Mouse (Mus musculus) cerebellum, adult 18-20 months (tissue): ENCODE results near the gene Agr2.
A peak's percentile ranks its signal among the peaks of the same experiment; 100 is the strongest.

Experiments
- DNase-seq, 2 experiments: peaks; one replicate each; pipeline ENCODE4 v3.0.0; 2021

The Agr2 gene

DNA sequence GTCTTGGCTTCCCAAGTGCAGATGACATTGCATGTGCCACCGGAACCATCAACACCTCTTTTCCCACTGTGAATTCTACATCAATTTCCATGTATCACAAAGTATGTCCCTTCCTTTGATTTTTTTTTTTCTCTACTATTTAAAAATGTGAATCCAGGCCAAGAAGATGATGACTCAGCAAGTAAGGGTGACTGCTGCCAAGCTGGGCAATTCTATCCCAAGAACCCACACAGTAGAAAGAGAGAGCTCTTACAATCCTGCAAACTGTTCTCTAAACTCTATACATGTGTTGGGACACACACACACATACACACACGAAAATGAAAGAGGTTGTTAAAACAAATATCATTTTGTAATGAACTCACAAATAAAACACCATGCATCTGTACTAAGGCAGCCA is 34.5 kb downstream of the Agr2 start:
- no peak for DNase-seq

DNA sequence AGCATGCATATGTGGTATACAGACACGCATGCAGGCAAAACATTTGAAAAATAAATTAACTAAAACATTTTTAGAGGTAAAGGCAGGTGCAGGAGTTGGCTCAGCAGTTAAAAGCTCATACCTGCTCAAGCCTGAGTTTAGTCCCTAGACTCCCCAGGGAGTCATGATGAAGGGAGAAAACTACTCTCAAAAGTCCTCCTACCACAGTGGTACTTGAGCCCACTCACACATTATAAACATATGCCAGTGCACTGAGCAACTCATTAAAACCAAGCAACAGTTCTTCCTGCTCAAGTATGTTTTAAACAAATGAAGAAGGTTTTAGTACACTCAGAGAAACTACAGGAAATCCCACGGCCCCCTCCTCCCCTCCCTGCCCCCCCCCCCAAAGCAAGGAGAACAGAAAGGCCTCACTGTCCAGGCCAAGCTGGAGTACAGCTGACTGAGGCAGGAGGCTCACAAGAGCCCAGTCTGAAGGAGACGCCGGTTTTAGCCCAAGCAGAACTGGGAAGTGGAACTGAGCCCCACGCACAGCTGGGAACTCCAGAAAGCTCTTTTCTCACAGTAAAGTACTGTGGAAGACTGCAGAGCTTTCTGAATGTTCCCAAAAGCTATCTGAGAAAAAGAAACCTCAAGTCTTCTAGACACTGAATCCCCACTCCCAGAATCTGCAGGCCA is 36.4 kb downstream of the Agr2 start:
- DNase-seq, result no peak

DNA sequence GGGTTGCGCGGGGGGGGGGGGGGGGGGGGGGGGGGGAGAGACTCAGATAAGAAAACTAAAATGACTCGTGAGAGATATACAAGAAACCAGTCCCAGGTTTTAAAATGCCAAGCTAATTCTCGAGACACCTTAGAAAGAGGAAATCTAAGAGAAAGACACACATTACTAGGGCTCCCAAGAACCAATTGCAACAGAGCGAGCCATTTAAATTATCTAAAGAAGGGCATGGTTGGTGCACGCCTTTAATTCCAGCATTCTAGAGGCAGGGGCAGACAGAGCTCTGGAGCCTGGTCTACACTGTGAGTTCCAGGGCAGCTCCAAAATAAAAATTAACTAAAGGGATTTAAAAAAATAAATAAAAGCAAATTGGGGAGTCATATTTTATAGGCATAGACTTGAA is 37.0 kb downstream of the Agr2 start:
- no peak for DNase-seq

DNA sequence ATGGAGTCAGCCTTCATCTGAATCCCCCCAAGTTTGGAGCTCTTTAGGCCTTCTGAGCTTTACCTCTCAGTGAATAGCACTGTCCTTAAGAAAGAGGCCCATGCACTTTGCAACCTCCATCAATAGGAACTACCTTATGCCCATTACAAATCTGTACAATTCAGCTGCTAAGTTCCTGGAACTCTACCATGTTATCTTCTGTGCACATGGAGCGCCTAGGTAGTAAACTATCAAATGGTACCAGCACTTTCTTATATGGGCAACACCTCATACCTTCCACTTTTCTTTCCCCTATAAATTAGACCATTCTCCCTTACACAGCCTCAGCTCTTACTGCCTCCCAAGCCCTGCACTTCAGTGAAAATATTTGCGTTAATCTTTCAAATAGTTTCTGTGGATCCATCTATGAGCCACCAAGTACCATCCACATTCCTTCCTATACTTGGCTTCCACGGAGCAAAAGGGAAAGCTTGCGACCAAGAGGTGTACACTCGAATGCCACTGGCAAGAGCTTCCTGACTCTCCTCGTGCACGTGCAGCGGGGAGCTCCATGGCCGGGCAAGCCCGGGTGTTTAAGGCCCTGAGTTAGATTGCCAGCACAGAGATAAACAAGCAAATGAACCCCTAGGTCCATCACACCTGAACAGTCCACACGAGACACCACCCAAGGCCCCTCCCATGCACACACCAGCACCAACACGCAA is 38.1 kb downstream of the Agr2 start:
- no peak for DNase-seq

DNA sequence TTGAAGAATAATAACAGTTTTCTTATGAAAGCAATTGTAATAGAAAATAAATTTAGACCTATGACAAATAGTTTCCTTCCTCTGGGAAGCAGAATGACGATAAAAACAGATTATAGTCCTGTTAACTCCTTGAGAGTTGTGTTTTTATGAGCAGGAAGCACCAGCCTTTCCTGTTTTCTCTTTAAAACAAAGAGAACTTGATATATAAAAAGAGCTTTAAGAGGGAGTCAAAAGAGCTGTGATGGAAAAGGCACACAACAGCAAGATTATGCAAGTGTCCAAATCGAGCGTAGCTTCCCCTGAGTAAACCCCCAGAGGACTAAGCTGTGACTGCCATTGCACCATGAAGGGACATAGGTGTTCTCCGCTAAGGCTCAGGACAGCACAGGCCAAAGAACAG is 39.7 kb downstream of the Agr2 start:
- no peak for DNase-seq

DNA sequence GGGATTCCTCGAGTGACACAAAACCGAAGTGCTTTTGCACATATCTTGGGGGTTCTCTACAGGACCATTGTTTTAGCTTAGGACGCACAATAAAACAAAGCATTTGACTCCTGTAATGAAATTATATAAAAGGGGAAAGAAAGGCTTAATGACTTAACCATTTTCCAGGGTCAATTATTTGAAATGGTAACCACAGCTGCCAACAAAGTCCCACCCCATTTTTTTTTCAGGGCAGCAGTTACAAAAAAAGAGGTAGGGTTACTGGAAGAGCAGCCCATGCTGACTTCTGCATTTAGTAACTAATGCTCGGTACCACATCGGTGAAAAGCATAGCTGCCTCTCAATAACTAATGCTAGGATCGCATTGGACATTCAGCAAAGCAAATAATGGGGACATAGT is 42.8 kb downstream of the Agr2 start:
- DNase-seq, result no peak

DNA sequence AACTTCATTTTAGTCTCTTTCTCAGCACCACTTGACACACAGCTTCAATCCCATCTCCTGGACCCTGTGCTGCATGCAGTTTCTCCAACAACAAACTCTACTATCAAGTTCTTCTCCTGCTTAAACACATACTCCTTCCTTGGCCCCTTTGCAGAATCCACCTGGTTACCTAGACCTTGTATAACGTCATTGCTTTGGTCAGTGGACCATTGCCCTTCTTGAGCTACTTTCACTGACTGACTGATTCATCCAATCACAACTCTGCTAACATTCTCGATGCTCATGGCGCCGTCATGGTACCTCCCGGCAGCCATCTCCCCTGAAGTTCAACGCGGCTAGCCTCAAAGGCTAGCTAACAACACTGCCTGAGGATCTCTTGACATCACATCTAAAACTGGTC is 43.4 kb downstream of the Agr2 start:
- DNase-seq, result no peak

DNA sequence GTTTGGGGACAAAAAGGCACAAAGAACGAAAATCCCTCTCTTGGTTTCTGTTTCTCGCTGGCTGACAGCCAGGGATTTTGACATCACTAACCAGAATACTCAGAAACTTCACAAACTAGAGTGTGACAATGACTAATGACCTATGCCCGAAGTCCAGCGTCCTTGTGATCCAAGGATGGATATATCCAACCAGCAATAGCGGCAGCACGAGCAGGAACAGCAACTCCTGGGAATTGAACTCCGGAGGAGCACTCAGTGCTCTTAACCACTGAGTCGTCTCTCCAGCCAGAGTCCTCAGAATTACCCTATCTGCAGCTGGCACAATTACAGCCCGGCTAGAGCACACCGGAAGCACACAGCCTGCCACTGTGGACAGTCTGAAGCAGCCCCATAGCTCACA is 44.1 kb downstream of the Agr2 start:
- no peak for DNase-seq

DNA sequence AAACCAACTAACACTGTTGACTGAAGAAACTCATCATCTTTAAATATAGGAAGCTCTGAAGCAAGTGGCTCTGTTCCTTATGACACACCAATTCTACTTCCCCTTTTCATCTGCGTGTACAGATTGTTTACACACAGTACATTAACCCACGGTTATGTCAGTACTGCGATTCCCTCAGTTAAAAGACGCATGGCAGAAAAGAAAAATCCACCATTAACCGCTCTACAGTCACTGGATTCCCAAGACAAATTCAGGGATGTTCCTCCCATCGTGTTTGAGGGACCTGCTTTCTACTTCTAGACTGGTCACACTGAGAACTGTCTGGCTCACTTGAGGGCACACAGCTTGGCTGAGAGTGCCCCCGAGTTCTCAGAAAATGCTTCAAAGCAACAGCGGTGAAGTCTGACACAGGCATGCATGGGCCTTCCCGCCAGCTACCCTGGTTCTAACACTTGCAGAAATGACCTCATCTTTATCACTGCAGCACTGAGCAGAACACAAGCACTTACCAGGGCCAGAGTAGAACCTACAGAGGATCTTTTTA is 46.9 kb downstream of the Agr2 start:
- peak; percentile 18 to 31 for DNase-seq

DNA sequence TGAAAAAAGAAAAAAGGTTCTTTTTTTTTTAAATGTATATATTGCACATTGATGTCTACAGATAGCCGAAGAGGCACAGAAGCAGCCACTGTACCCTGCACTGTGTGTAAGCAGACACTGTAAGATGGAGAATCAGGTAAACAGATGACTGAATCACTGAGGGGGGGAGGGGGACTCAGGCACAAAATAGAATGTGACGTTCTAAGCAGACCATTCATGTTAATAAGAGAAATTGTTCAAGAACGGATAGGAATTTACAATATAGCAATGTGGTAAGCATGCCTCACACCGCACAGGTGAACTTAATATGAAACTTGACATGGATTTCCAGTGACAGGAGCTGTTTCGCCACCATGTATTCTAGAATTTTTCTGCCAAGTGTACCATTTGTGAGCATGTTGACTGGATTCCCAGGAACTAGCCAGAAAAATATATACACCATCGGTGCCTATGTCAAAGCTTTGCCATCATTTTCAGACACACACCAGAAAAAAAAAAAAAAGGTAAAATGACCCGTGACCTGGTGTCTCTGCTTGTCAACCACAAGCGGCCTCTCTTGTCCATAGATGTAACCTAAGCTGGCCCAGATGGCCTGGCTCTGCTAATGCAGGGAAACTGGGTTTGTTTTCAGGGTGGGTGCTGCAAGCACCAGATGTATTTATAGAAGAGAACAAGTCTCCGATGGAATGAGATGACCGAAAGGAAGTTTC is 48.0 kb downstream of the Agr2 start:
- DNase-seq, result peak; percentile 37 to 52

DNA sequence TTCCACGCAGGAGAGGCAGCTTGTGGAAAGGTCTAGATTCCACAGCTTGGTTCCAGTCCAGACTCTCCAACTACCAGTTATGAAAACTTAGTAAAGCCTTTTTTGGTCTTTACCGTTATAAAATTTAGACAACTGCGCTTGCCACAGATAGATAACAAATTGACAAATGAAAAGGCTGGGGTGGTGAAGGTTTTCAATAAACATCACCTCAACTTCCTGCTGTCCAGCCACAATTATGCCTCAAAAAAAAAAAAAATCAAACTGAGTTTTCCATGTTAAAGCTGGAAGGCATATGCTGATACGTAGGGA is 48.5 kb downstream of the Agr2 start:
- DNase-seq, result no peak

DNA sequence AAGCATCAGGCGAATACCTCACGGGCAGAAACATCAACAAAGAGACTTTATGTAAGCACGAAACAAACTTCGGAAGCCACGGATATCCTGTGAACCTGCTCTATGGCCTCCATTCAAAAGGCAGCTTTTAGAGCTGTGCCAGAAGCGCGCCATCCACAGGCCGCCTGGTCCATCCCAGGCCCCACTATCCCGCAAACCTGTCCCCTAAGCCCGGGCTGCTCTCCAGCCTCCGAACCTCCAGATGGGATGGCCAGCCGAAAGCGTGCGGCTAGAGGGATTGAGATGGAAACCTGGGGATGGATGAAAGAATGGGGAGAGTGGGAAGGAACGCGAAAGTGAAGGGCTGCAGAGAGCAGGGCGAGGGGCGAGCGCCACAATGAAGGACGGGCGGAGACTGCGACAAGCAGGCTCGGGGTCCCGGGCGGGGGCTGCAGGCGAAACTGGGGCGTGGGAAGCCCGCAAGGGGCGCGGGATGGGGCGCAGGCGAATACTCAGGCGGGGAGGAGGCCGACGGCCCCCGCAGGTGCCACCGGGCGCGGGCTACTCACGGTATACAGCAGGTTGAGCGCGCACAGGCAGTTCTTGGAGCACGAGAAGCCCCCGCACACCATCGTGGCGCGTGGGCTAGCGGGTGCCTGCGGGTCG is 49.1 kb downstream of the Agr2 start:
- DNase-seq, result peak; percentile 81 to 82

DNA sequence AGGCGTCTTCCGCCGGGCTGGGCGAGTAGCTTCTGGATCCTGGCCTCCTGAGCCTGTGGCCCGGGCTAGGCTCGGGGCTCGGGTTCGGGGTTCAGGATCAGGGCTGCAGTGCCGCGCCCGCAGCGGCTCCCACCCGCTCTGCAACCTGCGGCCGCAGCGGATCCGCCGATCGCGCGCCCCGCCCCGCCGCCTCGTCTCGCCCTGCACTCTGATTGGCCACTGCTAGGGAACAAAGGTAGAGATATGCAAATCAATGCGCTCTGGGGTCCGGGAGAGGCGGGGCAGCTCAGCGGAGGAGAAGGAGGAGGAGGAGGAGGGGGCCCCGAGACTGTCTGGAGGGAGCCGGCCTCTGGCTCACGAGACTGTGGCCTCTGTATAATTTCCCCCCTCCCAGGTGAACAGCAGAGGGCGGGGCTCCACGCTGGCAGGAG is 49.7 kb downstream of the Agr2 start, which contains the start of gene Tspan13:
Tspan13 (minus strand) TSS at position 153 of the 431 bp plus-strand sequence.
- peak; percentile 94 to 98 for DNase-seq

DNA sequence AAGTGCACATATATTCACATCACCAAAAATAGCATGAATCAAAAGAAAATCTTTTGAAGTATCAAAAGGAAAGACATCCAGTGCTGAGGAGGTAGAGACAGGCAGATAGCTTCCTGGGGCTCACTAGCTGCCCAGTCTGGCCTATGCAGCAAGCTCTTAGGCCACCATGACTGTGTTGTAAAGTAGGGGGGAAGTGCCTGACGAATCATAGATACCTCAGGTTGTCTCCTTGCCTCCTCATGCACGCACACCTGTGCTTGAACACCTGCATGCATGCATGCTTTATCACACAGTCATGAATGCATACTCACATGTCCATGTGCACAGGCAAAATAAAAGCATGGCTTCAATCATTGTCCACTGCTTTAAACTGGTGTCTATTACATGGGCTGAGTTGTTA is 52.0 kb downstream of the Agr2 start:
- no peak for DNase-seq

DNA sequence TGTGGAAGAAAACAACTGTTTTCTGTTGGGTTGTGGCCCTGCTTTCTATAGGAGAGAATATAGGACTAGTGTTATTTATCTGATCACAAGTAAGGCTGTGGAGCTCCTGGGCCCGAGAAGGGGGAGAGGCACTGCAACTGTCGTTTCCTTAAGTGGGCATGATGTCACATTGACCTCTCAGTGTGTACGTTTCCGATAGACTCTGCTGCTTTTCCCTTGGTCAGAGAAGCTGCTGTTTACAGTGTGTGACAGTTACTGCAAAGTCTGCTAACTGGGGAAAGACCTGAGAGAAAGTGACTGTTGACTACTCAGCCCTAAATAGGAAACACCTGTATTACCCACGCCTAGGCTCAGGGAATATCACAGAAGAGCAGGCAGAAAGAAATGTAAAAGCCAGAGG is 53.5 kb downstream of the Agr2 start:
- DNase-seq, result no peak

DNA sequence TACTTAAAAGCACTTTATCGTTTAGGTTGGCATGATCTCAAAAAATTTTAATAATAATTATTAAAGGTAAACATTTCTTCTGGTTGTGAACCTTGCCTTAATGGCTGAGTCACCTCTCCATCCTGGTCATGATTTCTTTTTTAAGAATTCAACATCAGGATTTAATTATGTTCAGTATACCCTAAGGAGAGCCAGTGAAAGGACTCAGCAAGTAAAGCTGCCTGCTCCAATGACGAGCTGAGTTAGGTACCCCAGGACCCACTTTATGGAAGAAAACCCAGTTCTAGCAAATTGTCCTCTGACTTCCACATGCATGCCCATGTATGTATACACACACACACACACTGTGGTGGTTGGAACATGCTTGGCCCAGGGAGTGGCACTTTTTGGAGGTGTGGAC is 54.9 kb downstream of the Agr2 start:
- DNase-seq, result no peak

DNA sequence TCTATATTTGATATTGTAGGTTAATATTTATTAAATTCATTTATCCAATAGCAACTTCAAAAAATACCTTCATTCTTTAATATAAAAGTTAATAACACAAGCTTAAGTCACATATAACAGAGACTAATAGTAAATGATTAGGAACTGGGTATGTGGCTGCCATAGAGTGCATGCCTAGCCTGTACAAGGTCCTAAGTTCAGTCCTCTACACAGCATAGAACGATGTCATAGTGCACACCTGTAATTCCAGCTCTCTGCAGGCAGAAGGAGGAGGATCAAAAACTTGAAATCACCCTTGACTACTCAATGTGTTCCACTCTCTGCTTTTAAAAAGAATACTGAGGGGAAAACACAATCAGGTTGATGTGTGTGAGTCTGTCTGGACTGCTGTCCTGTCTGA is 57.6 kb downstream of the Agr2 start:
- DNase-seq, result no peak
